Mouse (Mus musculus) liver, adult 2 months (tissue): Measurements from ENCODE around the gene Eif2d.

Experiments
- CTCF ChIP-seq: fragments of 200-500 bp; IDR thresholded peaks from 2 replicates; pipeline ENCODE4 v1.5.1; 2011; ENCODE audit warnings: low read depth, low read length, control low read depth
- POLR2A ChIP-seq: fragments of 200-500 bp; IDR thresholded peaks from 2 replicates; pipeline ENCODE4 v1.6.1; 2011; ENCODE audit warnings: low read length, control low read depth; ENCODE audit not compliant: insufficient read depth; ENCODE audit errors: extremely low read depth

- no peak for TF ChIP-seq POLR2A
- no peak for TF ChIP-seq CTCF
These were observed 31.4 kb downstream of the Eif2d start for GRCm38 (mm10) chr1:131184253-131184955.
